Mouse (Mus musculus) WW6 (cell line): ENCODE results near the gene Tgfb1.

Experiments
- DNase-seq: peaks from one replicate; pipeline ENCODE4 v3.0.0-alpha.2; 2013; ENCODE audit warnings: low read depth, low spot score

The Tgfb1 gene

DNA sequence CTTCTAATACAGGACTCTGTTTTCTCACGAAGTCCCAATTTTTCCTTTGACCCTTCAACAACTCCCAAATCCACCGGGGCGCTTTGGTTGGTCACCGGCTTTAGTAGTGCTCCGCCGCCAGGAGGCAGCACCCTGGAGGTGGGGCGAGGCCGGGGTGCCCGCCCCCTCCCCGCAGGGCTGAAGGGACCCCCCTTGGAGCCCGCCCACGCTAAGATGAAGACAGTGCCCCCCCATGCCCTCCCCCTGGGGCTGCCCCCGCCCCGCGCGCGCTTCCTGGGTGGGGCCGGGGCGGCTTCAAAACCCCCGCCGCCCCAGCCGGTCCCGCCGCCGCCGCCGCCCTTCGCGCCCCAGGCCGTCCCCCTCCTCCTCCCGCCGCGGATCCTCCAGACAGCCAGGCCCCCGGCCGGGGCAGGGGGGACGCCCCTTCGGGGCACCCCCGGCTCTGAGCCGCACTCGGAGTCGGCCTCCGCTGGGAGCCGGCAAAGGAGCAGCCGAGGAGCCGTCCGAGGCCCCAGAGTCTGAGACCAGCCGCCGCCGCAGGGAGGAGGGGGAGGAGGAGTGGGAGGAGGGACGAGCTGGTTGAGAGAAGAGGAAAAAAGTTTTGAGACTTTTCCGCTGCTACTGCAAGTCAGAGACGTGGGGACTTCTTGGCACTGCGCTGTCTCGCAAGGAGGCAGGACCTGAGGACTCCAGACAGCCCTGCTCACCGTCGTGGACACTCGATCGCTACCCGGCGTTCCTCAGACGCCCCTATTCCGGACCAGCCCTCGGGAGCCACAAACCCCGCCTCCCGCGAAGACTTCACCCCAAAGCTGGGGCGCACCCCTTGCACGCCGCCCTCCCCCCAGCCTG, at the start of gene Tgfb1:
Gene Tgfb1, plus strand, starts transcription at position 323 of the 852 bp plus-strand sequence.
- no peak for DNase-seq

DNA sequence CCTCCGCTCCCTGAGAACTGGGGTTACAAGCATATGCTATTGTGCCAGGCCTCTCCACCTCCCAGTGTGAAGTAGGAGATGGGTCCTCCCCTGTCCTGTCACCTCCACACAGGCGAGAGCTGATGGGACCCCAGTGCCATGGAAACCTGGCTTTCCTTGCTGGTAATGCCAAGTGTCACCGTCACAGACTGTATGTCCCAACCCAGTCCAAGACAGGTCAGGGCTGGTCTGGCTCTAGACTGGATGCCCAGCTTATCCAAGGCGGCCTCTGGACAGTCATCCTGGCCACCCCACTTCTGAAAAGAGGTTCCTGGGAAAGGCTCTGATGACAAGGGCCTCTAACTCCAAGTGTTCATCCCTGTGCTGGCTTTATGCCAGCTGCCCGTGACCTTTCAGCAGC, 49.7 kb upstream of the Tgfb1 start:
- DNase-seq = no peak

DNA sequence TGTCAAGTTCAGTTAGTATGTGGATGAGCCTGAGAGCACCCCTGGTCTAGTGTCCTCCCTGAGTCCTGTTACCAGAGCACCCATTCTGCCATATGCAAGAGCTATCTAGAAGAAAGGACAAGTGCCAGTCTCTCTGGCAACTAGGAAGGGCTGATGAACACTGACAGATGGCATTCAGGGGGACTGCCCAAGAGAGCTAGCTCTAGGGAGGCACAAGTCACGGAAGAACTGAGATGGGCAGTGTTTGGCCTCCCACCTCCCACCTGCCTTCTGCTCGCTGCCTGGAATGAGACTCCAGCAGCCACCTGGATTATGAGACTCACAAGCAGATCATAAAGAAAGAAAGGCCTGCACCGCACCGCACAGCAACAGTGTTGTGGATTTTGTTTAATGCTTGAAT, 47.0 kb upstream of the Tgfb1 start:
- no peak for DNase-seq

DNA sequence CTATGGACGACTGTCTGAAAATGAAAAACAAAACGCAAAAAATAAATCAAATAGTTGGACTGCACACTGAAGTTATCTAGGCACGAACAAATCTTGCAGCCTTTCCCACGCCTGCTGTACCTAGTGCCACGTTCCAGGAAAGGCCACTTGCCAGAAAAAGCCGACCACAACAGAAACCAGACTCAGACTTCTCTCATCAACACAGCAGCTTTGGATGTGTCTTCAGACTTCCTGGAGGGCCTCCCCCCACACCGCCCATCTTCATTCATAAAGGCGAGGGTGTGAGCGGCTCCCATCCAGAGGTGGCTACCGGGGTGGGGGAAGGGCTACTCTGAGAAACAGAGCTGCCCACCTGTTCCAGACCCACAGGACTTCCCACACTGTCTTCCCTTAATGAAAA, 42.7 kb upstream of the Tgfb1 start:
- no peak for DNase-seq

DNA sequence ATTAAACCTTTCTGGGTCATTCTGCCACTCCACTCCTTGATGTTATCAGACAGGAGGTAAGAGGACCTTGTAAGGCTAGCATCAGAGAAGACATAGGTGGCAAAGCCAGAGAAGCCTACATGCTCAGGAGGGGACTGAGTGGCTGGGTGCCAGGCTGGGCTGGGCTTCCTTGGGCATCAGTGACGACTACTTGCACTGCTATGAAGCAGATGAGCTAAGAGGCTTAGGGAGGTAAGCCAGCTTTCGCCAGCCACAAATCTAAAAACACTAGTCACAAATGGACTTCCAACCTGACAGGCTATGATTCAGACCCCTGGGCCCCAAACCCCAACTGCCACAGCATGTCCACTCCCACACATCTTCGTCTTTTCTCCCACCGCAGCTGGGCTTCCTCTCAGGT, 42.2 kb upstream of the Tgfb1 start:
- no peak for DNase-seq

DNA sequence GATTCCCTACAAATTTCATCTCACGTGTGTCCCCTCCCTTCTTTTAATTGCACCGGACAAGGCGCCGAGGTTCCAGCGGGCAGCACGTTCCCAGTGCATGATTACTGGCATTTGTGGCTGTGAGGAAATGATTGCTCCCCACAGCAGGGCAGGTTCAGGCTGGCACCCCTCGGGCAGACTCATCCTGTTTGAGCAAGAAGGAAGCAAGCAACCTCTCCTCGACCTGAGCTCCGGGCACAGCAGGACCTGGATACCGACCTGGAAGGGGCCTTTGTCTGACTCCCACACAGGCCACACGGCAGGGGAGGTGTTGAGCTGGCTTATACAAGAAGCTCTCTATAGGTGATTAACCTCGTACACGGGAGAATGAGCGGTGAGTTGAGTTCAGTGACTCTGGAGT, 41.7 kb upstream of the Tgfb1 start:
- no peak for DNase-seq

DNA sequence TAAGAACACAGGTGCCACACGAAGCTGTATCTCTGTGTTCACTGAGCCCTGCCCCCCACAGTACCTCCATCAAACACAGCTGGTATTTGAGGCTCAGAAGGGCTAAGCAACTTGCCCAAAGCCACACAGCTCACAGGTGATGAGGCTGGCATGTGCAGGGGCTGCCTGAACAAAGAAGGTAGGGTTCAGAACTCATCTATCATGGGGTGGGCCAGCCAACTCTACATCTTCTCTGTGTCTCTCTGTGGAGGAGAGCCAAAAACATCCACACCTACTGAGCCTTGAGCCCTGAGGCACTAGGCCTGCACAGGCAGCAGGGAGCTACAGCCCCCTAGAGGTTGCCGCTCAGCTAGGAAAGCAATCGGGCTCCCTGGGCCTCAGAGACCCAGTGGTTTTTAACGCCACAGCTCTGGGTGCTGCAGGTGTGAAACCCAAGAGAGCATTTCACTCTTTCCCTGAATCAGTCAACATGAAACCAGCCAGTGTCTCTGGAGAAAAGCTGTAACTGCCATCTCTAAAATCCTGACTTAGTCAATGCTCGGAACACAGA, 39.2 kb upstream of the Tgfb1 start:
- DNase-seq = no peak

DNA sequence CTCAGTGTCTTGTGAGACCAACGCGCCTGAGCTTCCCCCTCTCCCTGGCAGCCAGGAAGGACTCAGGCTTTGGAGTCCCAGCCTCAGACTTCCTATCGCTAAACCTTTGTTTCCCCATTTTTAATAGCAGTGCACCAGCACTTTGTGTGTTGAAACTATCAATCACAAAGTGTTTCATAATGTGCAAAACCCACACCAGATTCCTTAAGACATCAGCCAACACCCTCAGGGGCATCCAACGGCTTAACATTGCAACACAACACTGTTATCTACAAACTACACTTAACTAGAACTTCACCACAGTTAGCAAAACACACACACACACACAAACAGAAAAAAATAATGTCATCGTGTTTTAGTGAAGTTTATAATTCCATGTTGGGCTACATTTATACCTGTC, 37.0 kb upstream of the Tgfb1 start:
- DNase-seq = no peak

DNA sequence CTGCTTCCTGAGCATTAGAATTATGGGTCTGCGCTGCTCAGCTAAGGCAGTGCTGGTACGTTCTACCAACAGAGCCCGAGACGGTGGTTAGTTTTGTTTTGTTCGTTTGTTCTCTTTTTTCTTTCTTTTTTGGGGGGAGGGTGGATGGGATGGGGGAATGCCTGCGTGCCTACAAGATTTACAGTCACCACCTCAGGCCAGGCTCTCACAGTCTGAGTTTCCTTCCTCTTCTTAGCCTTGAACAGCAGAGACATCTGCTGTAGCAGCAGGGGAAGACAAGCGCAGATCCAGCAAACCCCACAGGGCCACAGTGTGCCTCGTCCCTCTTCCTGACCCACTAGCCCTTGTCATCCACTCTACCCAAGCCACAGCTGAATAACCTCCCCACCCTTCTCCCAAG, 35.5 kb upstream of the Tgfb1 start:
- no peak for DNase-seq

DNA sequence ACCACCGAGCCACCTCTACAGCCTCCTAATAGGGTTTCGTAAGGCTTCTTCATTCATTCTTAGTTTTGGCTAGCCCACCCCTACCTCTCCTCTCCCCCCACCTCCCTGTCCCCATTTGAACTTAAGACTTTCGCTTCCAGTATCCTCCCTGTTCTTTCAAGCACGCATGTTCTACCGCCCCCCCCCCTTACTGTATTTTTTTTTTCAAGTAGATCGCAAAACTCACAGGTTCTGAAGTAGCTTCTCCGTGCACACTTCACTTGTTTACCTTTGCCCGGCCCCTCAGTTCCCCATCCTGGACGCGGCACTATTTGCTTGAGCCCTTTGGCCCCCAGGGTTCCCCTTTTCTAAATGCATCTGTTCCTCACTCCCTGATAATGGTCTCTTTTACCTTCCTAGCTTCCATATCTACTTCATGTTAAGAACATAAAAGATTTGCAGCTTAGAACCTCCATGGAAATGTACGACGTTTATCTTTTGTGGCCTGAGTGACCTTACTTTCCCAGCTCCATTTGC, 34.5 kb upstream of the Tgfb1 start:
- DNase-seq = no peak

DNA sequence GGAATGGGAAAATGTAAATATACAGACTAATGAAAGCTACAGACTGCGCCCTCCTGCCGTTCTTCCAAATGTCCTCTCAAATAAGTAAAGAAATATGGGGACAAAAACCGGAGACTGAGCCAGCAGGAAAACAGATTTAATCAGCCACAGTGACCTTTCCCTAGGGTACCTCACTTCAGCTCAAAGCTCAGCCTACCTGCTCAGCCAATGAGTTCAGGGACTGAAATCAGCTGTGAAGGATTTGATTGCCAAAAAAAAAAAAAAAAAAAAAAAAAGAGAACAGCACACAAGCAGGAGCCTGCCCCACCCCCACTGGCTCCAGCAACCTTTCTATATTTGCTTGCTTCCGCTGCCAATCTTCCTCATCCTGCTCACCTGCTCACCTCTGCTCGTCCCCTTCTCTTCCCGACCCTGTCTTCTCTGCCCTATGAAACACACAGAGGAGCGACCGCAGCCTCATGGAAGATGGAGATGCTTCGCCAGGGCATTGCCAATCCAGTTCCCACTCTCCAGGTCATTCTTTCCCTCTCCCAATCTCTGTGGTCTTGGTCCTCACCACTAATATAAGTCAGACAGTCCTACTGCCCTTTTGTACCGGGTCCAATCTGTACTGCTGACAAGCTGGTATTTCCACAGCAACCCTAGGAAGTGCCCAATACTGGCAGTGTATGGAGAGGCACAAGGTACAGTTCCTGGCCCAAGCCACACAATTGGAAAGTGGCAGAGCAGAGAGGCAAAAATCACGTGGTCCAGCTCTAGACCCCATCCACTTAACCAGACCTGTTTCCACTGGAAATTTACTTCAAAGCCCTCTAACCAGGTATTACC, 31.0 kb upstream of the Tgfb1 start:
- DNase-seq = no peak

DNA sequence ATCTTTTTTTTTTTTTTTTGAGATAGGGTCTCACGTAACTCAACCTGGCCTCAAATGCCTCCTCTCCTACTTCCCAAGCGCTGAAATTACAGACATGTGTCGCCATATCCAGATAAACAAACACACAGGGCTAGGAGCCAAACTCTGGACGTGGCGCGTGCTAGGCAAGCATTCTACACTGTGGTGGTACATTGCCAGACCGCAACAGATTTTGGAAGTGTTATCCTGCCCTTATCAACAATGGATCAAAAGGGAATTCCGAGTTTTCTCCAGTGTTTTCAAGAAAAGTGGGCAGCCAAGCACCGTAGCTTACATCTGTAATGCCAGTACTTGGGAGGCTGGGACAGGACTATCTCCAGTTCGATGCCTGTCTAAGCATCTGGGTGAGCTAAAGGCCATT, 29.0 kb upstream of the Tgfb1 start:
- DNase-seq = no peak

DNA sequence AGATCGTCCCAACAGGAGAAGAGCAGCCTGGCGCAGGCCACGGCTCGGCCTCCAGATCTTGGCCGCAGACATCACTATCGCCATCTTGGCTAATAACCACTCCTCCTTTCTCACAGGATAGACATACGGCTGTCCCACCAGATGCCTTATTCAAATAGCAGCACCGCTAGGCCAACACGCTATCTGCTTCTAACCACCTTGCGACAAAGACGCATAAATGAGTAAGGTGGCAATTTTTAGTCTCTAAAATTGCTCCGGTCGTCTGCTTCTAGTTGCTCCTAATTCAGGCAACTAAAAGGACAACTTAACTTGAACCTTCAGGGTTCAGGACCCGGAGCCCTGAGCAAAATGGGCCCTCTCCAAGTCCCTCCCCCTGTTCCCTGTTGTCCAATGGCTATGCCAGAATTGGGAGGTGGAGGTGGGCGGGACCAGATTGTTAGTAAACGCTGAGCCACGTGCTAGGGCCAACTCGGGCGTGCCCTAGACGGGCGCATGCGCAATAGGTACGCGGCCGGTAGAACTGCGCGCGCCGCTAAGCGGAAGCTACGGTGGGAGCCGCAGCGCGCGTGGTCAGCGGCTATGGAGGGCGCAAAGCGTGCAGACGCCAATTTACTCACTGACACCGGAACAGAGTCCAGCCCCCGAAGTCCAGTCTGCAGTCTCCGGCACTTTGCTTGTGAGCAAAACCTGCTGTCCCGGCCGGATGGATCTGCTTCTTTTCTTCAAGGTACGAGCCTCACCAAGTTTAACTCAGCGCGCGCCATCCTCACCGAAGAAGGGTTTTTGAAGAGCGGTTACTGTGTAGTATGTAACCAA, 27.9 kb upstream of the Tgfb1 start, which contains the start of the genes Bckdha and Exosc5:
Gene Bckdha, minus strand, starts transcription at position 325 of the 816 bp plus-strand sequence.
Gene Exosc5, plus strand, starts transcription at position 508 of the 816 bp plus-strand sequence.
- DNase-seq = peak; percentile 96

DNA sequence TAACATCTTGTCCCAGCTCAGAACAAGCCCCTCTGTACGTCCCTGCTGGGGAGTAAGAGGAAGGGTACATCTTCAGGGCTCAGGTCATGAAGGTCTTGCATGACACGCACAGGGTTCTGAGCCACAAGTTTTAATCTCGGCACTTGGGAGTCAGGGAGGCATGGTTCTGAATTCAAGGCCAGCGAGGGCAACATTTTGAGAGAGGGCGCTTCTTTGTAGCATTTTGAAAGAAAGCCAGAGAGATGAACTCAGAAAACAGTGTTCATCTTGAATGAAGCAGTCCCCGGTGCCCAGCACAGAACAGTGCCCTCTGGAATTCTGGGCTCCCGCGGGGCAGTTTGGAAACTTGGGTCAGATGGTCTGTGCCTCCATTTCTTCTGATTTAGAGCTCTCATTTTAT, 20.4 kb upstream of the Tgfb1 start:
- DNase-seq = no peak

DNA sequence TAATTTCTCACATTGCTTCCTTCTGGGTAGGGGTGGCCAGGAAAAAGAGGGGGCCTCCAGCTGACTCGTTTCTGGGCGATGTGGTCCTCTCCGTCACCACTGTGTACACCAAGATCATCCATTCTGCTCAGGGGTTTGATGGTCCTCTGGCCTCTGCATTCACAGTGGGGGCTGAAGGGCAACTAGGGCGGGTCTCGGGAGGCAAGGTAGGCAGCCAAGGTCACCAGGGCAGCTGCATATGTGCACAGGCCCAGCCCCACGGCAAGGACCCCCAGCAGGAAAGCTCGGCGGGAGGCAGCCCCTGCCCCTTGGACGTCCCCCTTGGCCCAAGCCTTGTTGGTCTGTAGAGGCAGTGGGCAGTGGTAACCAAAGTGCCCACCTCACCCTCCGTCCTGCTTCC, 17.6 kb upstream of the Tgfb1 start:
- DNase-seq = no peak

DNA sequence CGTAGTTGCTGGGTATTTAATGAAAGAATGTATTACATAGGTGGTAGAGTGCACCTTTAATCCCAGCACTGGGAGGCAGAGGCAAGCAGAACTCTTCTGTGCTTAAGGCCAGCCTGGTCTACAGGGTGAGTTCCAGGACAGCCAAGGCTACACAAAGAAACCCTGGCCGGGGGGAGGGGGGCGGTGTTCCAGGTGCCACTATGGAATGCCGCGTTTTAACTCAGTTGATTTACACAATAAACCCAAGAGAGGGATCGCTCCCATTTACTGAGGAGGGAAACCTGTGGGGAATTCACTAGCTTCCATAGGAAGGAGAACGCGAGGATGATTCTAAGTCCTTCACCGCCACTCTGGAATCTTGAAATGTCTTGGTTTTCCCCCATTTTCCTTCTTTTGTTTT, 17.2 kb upstream of the Tgfb1 start:
- no peak for DNase-seq

DNA sequence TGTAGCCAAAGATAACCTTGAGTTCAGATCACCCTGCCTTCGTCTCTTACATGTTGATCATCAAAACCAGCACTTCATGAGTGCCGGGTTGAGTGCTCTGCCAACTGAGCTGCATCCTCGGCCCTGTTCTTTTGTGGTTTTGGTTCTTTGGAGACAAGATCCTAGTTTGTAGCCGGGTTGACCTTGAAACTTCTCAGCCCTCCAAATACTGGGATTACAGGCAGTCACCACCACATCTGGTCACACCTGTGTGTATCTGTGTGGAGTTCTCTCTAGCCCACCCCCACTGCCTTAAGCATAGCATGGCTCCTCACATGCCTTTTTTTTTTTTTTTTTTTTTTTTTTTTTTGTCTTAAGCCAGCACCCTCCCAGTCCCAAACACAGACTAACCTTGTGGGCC, 16.7 kb upstream of the Tgfb1 start:
- DNase-seq = no peak

DNA sequence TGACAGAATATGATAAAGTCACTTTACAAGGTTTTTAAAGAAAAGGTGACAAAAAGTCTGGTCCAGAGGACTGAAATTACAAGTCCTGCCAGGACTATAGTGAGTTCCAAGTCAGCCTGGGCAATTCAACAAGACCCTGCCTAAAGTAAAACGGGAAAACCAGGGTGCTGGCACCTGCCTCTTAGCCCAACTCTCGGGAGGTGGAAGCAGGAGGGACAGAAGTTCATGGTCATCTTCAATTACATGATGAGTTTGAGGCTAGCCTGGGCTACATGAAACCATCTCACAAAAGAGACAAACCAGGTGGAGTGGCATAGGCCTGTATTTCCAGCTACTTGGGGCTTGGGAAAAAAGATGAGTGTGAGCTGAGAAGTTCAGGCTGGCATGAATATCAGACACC, 15.1 kb upstream of the Tgfb1 start:
- no peak for DNase-seq

DNA sequence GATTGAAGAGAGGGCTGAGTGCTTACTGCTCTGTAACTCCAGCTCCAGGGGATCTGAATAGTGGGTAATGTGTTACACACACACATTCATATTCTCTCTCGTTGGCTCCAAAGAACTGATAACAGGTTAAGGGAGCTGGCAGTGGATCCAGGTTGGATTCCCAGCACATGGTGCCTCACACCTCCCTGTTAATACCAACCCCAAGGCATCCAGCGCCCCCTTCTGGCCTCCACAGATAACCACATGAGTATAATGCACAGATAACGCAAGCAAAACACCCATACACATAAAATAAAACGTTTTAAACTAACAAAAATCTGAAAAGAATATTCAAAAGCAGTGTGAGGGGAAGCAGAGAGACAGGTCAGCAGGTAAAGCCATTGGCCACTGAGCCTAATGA, 14.4 kb upstream of the Tgfb1 start:
- no peak for DNase-seq

DNA sequence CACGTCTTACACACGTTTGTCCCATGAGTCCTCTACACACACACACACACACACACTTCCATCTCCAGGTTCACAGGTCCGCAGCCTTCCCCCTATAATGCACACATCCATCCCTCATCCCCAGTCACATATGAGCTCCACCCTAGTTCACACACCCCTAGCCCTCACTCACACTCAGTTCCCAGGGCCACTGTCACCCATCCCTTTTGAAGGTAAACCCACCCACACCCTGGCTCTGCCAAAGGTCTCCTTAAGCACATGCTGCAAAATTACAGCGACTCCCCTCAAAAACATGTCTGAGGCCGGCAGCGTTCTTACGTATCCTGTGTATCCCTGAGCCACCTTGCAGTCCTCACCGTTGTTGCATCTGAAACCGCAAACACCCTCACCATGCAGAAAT, 12.5 kb upstream of the Tgfb1 start:
- DNase-seq = no peak

DNA sequence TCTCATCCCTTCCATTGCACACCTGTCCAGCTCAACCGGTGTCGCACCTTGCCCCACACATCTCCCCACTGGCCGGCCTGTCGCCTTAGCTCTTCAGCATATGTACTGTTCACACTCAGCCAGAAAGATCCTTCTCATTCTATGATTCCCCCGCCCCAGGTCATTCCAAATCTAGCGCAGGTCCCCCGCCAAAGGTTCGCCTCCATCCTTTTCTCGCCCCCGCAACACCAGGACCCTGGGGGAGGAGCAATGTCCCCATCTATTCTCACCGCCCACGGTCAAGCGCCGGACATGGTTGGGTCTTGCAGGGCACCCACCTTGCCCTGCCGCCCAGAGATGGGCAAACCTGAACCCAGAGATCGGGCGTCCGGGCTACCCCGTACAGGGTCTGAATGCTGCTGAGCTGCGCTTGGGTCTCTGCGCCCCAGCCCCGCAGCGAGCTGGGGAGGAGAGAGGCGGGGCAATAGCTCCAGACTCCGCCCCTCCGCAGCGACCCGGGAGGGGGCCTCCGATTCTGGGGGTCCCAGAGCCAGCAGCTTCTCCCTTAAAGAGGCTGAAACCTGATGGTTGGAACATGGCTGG, 12.0 kb upstream of the Tgfb1 start, which contains the start of gene Tmem91:
Gene Tmem91, minus strand, starts transcription at position 448 of the 582 bp plus-strand sequence.
- no peak for DNase-seq
